Mouse (Mus musculus) granulocyte monocyte progenitor cell, adult 5-6 weeks (primary cell): ENCODE results near the gene Tsen15. TPM values are rescaled to one million over a fixed set of nuclear protein-coding genes. Genes with fewer than 3 reads are reported as not detected.
"Not testable (repeated sequence)": the region's sequence is repeated elsewhere in the genome, so short reads cannot be mapped to it uniquely, and the experiment has no call there.

ENCODE experiments used
- ATAC-seq: replicated peaks from 2 replicates; pipeline ENCODE4 v1.8.0; 2016; ENCODE audit warnings: mild to moderate bottlenecking, moderate TSS enrichment, inconsistent platforms; ENCODE audit not compliant: poor library complexity, severe bottlenecking
- total RNA-seq, 2 experiments: library from RNA; stranded (forward) in 1 of 2; stranded (reverse) in 1 of 2; fragments of 200-712, 200-1000 nt in 1 of 2; fragments of >200 nt in 1 of 2; fragmentation: Nextera tagmentation in 1 of 2; gene quantifications; 2 replicates each; pipeline ENCODE4 v1.2.3; 2014 to 2017

The Tsen15 gene
- total RNA-seq, 2 experiments from 2014 or later = 39.7 to 52.9 TPM

GRCm38 (mm10) chr1:152394137-152394536 is 7.6 kb upstream of the Tsen15 start:
- ATAC-seq = no peak

- no peak for ATAC-seq
Observed at GRCm38 (mm10) chr1:152389271-152389670, 2.8 kb upstream of the Tsen15 start.

GRCm38 (mm10) chr1:152385693-152386092 is 795 bp downstream of the Tsen15 start:
- ATAC-seq = not testable (repeated sequence)

- no peak for ATAC-seq
Observed at GRCm38 (mm10) chr1:152384589-152384988, 1.9 kb downstream of the Tsen15 start.

GRCm38 (mm10) chr1:152378311-152378710 is 8.2 kb downstream of the Tsen15 start:
- ATAC-seq = no peak

GRCm38 (mm10) chr1:152369139-152369538 is 17.3 kb downstream of the Tsen15 start:
- ATAC-seq = peak; percentile 35; the same call in 1 of the 2 replicates

GRCm38 (mm10) chr1:152368311-152369088 is 18.0 kb downstream of the Tsen15 start:
- ATAC-seq = no peak

GRCm38 (mm10) chr1:152356721-152357120 is 29.8 kb downstream of the Tsen15 start:
- ATAC-seq = no peak

GRCm38 (mm10) chr1:152347946-152348345 is 38.5 kb downstream of the Tsen15 start:
- ATAC-seq = no peak

- ATAC-seq = no peak
Observed at GRCm38 (mm10) chr1:152324024-152324423, 62.5 kb downstream of the Tsen15 start.

Other genes starting within 250 kb of the Tsen15 start
- gene Colgalt2, start 13.1 kb upstream of the Tsen15 start, total RNA-seq (2014; fragmentation: Nextera tagmentation) = not detected in 2 replicates
- gene Colgalt2, start 13.1 kb upstream of the Tsen15 start, total RNA-seq (2017) = not detected in 2 replicates